Mouse (Mus musculus) hindbrain, embryonic 10.5 days (tissue): ENCODE data around the gene Tbc1d9b. TPM values are rescaled to one million over a fixed set of nuclear protein-coding genes. Genes with fewer than 3 reads are reported as not detected.

Experiments used
- DNase-seq: peaks from one replicate; pipeline ENCODE4 v3.0.0-alpha.2; 2017; ENCODE audit warnings: low spot score
- H3K27ac ChIP-seq: fragments of 300-500 bp; sonication (generic); 2 replicates; pipeline ENCODE4 v1.5.1; 2016; ENCODE audit warnings: mild to moderate bottlenecking, moderate library complexity
- H3K27me3 ChIP-seq: fragments of 300-500 bp; sonication (generic); 2 replicates; pipeline ENCODE4 v1.6.1; 2016; ENCODE audit warnings: mild to moderate bottlenecking; ENCODE audit not compliant: poor library complexity, insufficient read depth, severe bottlenecking
- H3K36me3 ChIP-seq: fragments of 300-500 bp; sonication (generic); 2 replicates; pipeline ENCODE4 v1.6.1; 2016; ENCODE audit warnings: mild to moderate bottlenecking, moderate library complexity
- H3K4me1 ChIP-seq: fragments of 300-500 bp; sonication (generic); replicated peaks from 2 replicates; pipeline ENCODE4 v1.6.1; 2016; ENCODE audit warnings: mild to moderate bottlenecking
- H3K4me3 ChIP-seq: fragments of 300-500 bp; sonication (generic); 2 replicates; pipeline ENCODE4 v1.5.1; 2016; ENCODE audit warnings: mild to moderate bottlenecking, moderate library complexity
- H3K9me3 ChIP-seq: fragments of 300-500 bp; sonication (generic); 2 replicates; pipeline ENCODE4 v1.6.1; 2016; ENCODE audit warnings: mild to moderate bottlenecking, moderate library complexity
- WGBS: fragments of 180-500 bp; shearing (Covaris S2); methylation state at CpG from one replicate; pipeline ENCODE4 v1.1.7; 2016; 5-methylcytosine and 5-hydroxymethylcytosine counted together
- polyA plus RNA-seq: library from polyadenylated mRNA; unstranded; fragments of >200 nt; fragmentation: Nextera tagmentation; extraction: Ambion mirVana; gene quantifications from 2 replicates; pipeline ENCODE4 v1.2.1, GENCODE M21; 2016

Gene Tbc1d9b
- polyA plus RNA-seq, 1 experiment from 2014 or later: 39.3 TPM

DNA sequence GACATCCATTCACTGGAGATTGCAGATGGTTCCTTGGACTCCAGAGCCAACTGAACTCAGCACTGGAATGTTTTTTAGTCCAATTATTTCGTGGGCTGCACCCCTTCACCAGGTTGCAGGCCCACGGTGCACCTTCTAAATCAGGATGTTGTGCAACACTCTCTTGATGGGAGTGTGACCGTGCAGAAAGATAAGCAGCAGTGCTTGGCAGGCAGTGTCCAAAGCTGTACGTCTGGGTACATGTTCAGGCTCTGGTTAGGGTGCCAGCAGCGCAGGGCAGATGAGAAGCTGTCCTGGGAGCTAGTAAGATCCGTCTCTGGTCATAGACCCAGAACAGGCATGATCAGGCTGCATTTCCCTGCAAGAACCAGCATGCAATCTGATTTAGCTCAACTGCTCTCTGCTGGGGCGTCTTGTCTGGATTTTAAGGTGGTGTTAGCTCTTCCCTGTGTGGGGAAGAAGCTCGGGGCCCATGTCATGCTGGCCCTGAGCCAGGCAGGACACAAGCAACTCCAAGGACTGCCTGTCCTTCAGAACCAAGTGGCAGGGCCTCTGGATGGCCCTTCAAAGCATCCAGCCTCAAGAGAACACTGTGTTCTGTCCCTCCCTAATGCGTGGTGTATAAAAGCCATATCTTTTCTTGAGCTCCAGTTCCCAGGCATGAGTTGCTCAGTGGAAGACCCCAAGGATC is 16.2 kb downstream of the Tbc1d9b start:
- no peaks in the 10 kb centered on the region for H3K27me3 ChIP-seq
- WGBS: 89% methylated on average over 9 of the region's 9 CpGs
- no peak overlapping the region for H3K27ac ChIP-seq
- peaks cover 97% of the 10 kb centered on the region for H3K36me3 ChIP-seq
- no peaks in the 10 kb centered on the region for H3K4me1 ChIP-seq
- no peak overlapping the region for H3K4me3 ChIP-seq
- no peak for DNase-seq
- H3K9me3 ChIP-seq: no peaks in the 10 kb centered on the region

DNA sequence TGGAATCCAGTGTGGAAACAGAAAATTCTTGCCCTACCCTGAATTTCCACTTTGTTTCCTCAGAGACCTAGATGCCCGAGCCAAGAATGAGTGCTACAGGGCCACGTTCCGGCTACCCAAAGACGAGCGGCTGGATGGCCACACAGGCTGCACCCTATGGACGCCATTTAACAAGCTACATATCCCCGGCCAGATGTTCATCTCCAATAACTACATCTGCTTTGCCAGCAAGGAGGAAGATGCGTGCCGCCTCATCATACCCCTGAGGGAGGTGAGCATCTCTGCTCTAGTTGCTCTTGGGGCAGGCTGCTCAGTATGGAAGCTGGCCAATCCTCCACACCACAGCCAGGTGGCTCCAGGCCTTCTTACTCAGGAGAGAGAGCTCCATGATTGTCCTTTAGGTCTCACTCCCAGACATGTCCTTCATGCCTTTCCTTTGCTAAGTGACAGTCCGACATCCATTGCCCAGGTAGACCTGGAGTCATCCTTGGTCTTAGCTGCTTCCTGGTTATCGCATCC is 16.8 kb downstream of the Tbc1d9b start:
- Histone ChIP-seq H3K27ac (no peak overlapping the region), H3K36me3 (peaks cover 97% of the 10 kb centered on the region), H3K27me3 (no peaks in the 10 kb centered on the region), H3K4me3 (no peak overlapping the region), H3K4me1 (no peaks in the 10 kb centered on the region), H3K9me3 (no peaks in the 10 kb centered on the region)
- no peak for DNase-seq
- WGBS: 95% methylated on average over 11 of the region's 11 CpGs

GRCm38 (mm10) chr11:50149200-50149599 is 18.0 kb downstream of the Tbc1d9b start:
- H3K27me3 ChIP-seq: no peaks in the 10 kb centered on the region
- 90% methylated on average over 7 of the region's 7 CpGs for WGBS
- DNase-seq: no peak
- no peak overlapping the region for H3K4me3 ChIP-seq
- no peak overlapping the region for H3K27ac ChIP-seq
- H3K9me3 ChIP-seq: no peaks in the 10 kb centered on the region
- peaks cover 97% of the 10 kb centered on the region for H3K36me3 ChIP-seq
- peaks cover 11% of the 10 kb centered on the region for H3K4me1 ChIP-seq

- WGBS: 87% methylated on average over 9 of the region's 9 CpGs
- Histone ChIP-seq H3K4me1 (peaks cover 15% of the 10 kb centered on the region), H3K36me3 (peaks cover 100% of the 10 kb centered on the region), H3K27ac (no peak overlapping the region), H3K9me3 (no peaks in the 10 kb centered on the region), H3K27me3 (no peaks in the 10 kb centered on the region), H3K4me3 (no peak overlapping the region)
- no peak for DNase-seq
These were observed 18.5 kb downstream of the Tbc1d9b start for GRCm38 (mm10) chr11:50149603-50150150.

GRCm38 (mm10) chr11:50151374-50151773 is 20.2 kb downstream of the Tbc1d9b start:
- Histone ChIP-seq H3K27me3 (no peaks in the 10 kb centered on the region), H3K36me3 (peaks cover 100% of the 10 kb centered on the region), H3K4me3 (no peak overlapping the region), H3K27ac (no peak overlapping the region), H3K9me3 (no peaks in the 10 kb centered on the region), H3K4me1 (peaks cover 19% of the 10 kb centered on the region)
- 88% methylated on average over 3 of the region's 3 CpGs for WGBS
- no peak for DNase-seq

DNA sequence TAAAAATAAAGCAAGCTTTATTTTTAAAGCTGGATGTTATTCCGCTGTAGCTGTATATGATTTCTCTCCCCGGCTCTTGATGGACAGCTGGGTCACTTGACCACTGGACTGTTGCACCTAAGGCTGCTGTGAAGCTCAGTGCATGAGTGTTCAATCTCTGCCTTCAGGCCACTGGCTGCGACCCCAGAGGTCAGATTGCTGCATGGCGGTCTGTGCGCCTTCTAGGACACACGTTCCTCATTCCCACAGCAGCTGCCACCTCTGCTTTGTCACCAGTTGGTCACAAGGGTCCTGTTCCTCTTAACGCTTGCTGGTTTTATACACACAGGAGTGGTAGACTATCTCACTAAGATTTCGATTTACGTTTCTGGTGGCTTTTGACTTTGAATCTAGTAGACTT is 23.0 kb downstream of the Tbc1d9b start:
- H3K36me3 ChIP-seq: peaks cover 100% of the 10 kb centered on the region
- WGBS: 54% methylated on average over 9 of the region's 9 CpGs
- no peak overlapping the region; the same call in 1 of the 2 replicates for H3K27ac ChIP-seq
- DNase-seq: peak; percentile 28
- H3K9me3 ChIP-seq: no peaks in the 10 kb centered on the region
- H3K4me1 ChIP-seq: peaks cover 19% of the 10 kb centered on the region
- no peaks in the 10 kb centered on the region for H3K27me3 ChIP-seq
- no peak overlapping the region for H3K4me3 ChIP-seq

DNA sequence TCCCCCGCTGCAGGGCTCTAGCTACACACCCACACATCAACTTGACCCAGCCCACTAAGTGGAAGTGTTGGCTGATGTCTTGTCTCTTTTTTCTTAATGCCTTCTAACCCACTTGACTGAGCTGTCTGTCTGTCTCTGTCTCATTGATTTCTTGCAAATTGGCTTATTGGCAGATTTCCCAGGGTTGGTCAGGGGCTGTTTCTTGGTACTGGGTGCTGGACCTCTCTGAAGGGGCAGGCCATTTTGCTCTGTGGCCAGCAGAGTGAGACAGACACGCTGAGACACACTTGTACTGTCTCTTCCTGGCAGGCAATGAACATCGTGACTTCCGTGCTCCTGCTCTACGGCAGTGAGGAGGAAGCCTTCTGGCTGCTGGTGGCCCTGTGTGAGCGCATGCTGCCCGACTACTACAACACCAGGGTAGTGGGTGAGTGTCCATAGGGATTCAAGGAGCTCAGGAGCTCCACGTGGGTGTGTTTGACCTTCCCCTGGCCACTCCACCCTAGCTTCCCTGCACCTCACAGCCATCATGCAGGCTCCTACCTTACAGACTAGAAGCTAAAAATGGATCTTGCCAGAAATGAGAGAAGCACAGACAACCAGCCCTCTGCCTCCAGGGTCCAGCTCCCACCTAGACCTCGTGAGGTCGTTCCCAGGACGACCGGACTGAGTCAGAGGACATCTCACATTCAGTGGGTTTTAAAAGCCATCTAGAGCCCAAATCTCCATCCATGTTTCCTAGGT is 23.8 kb downstream of the Tbc1d9b start:
- Histone ChIP-seq H3K9me3 (no peaks in the 10 kb centered on the region), H3K36me3 (peaks cover 100% of the 10 kb centered on the region), H3K4me3 (no peak overlapping the region), H3K27me3 (no peaks in the 10 kb centered on the region), H3K27ac (peak overlapping the region; percentile 1; the same call in 1 of the 2 replicates), H3K4me1 (peaks cover 19% of the 10 kb centered on the region)
- 87% methylated on average over 12 of the region's 12 CpGs for WGBS
- no peak for DNase-seq

DNA sequence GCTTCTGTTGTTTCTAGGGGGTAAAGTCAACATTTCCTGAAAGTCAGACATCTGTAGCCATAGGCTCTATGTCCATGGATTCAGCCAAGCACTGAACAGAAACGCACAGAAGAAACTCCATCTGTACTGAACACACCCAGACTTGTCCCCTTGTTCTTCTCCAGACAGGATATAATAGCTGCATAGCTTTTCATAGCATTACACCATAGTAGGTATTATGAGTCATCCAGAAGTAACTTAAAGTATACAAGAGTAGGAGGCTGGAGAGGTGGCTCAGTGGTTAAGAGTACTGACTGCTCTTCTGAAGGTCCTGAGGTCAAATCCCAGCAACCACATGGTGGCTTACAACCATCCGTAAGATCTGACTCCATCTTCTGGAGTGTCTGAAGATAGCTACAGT is 24.6 kb downstream of the Tbc1d9b start:
- DNase-seq: no peak
- WGBS: 88% methylated on average over 2 of the region's 2 CpGs
- H3K4me1 ChIP-seq: peaks cover 19% of the 10 kb centered on the region
- H3K9me3 ChIP-seq: no peaks in the 10 kb centered on the region
- no peak overlapping the region for H3K27ac ChIP-seq
- no peak overlapping the region for H3K4me3 ChIP-seq
- peaks cover 100% of the 10 kb centered on the region for H3K36me3 ChIP-seq
- no peaks in the 10 kb centered on the region for H3K27me3 ChIP-seq

- no peaks in the 10 kb centered on the region for H3K27me3 ChIP-seq
- H3K4me3 ChIP-seq: no peak overlapping the region
- WGBS: 97% methylated on average over 16 of the region's 16 CpGs
- H3K9me3 ChIP-seq: no peaks in the 10 kb centered on the region
- peaks cover 98% of the 10 kb centered on the region for H3K36me3 ChIP-seq
- DNase-seq: no peak
- H3K4me1 ChIP-seq: peaks cover 19% of the 10 kb centered on the region
- H3K27ac ChIP-seq: no peak overlapping the region
These were observed 25.6 kb downstream of the Tbc1d9b start for GRCm38 (mm10) chr11:50156725-50157258.

GRCm38 (mm10) chr11:50158346-50158745 is 27.1 kb downstream of the Tbc1d9b start:
- H3K27me3 ChIP-seq: no peaks in the 10 kb centered on the region
- H3K36me3 ChIP-seq: peaks cover 98% of the 10 kb centered on the region
- H3K9me3 ChIP-seq: no peaks in the 10 kb centered on the region
- H3K4me3 ChIP-seq: no peak overlapping the region
- no peak for DNase-seq
- H3K27ac ChIP-seq: no peak overlapping the region
- WGBS: 90% methylated on average over 7 of the region's 7 CpGs
- peaks cover 16% of the 10 kb centered on the region for H3K4me1 ChIP-seq

GRCm38 (mm10) chr11:50159347-50159746 is 28.2 kb downstream of the Tbc1d9b start:
- no peak for DNase-seq
- Histone ChIP-seq H3K4me1 (0 out of 2 replicates have a peak, but pooled peaks cover 7% of the 10 kb centered on the region), H3K36me3 (peaks cover 98% of the 10 kb centered on the region), H3K9me3 (no peaks in the 10 kb centered on the region), H3K27ac (no peak overlapping the region), H3K27me3 (no peaks in the 10 kb centered on the region), H3K4me3 (no peak overlapping the region)
- 84% methylated on average over 4 of the region's 4 CpGs for WGBS

- Histone ChIP-seq H3K4me1 (no peaks in the 10 kb centered on the region), H3K9me3 (no peaks in the 10 kb centered on the region), H3K27me3 (no peaks in the 10 kb centered on the region), H3K27ac (no peak overlapping the region), H3K4me3 (no peak overlapping the region), H3K36me3 (peaks cover 88% of the 10 kb centered on the region)
- WGBS: 72% methylated on average over 10 of the region's 10 CpGs
- DNase-seq: peak; percentile 68
These were observed 30.5 kb downstream of the Tbc1d9b start for GRCm38 (mm10) chr11:50161578-50162304.
